Mouse (Mus musculus) layer of hippocampus, adult 9-10 months (tissue): ENCODE results near the gene Ctsz.

Source experiments
- DNase-seq: peaks from one replicate; pipeline ENCODE4 v3.0.0; 2022; ENCODE audit warnings: low spot score

Ctsz gene

GRCm38 (mm10) chr2:174441898-174442297, 3.1 kb upstream of the Ctsz start:
- DNase-seq: no peak

- DNase-seq: no peak
Observed at GRCm38 (mm10) chr2:174439961-174440360, 1.1 kb upstream of the Ctsz start.

- DNase-seq: peak; percentile 29
Observed at GRCm38 (mm10) chr2:174439450-174439838, 605 bp upstream of the Ctsz start.

GRCm38 (mm10) chr2:174438181-174438580, 658 bp downstream of the Ctsz start:
- no peak for DNase-seq

- DNase-seq: no peak
Observed at GRCm38 (mm10) chr2:174437697-174437982, 1.2 kb downstream of the Ctsz start.

- no peak for DNase-seq
Observed at GRCm38 (mm10) chr2:174436916-174437696, 1.7 kb downstream of the Ctsz start.

GRCm38 (mm10) chr2:174436076-174436701, 2.6 kb downstream of the Ctsz start:
- DNase-seq: no peak

GRCm38 (mm10) chr2:174434943-174435342, 3.9 kb downstream of the Ctsz start:
- no peak for DNase-seq

GRCm38 (mm10) chr2:174428996-174429591, 9.7 kb downstream of the Ctsz start:
- no peak for DNase-seq

- no peak for DNase-seq
Observed at GRCm38 (mm10) chr2:174428076-174428835, 10.6 kb downstream of the Ctsz start.

- no peak for DNase-seq
Observed at GRCm38 (mm10) chr2:174426856-174427255, 12.0 kb downstream of the Ctsz start.

GRCm38 (mm10) chr2:174424301-174425085, 14.3 kb downstream of the Ctsz start:
- no peak for DNase-seq

- DNase-seq: no peak
Observed at GRCm38 (mm10) chr2:174421107-174421506, 17.7 kb downstream of the Ctsz start.

GRCm38 (mm10) chr2:174415731-174416310, 23.0 kb downstream of the Ctsz start, which contains the start of gene Nelfcd:
Gene Nelfcd (plus strand): TSS chr2:174415804.
- DNase-seq: peak; percentile 86

- DNase-seq: no peak
Observed at GRCm38 (mm10) chr2:174415001-174415730, 23.7 kb downstream of the Ctsz start.

- no peak for DNase-seq
Observed at GRCm38 (mm10) chr2:174413127-174413526, 25.7 kb downstream of the Ctsz start.

- no peak for DNase-seq
Observed at GRCm38 (mm10) chr2:174410222-174410621, 28.6 kb downstream of the Ctsz start.

GRCm38 (mm10) chr2:174400396-174400795, 38.4 kb downstream of the Ctsz start:
- no peak for DNase-seq

GRCm38 (mm10) chr2:174397881-174398280, 41.0 kb downstream of the Ctsz start:
- DNase-seq: no peak

- DNase-seq: no peak
Observed at GRCm38 (mm10) chr2:174397065-174397464, 41.8 kb downstream of the Ctsz start.

- no peak for DNase-seq
Observed at GRCm38 (mm10) chr2:174396643-174397042, 42.2 kb downstream of the Ctsz start.
